Mouse (Mus musculus): ENCODE results near the gene 1110065P20Rik. TPM values are rescaled to one million over a fixed set of nuclear protein-coding genes. Genes with fewer than 3 reads are reported as not detected.

The 1110065P20Rik gene
- total RNA-seq, 2 experiments from 2014 or later: 20.2 to 21.4 TPM

DNA sequence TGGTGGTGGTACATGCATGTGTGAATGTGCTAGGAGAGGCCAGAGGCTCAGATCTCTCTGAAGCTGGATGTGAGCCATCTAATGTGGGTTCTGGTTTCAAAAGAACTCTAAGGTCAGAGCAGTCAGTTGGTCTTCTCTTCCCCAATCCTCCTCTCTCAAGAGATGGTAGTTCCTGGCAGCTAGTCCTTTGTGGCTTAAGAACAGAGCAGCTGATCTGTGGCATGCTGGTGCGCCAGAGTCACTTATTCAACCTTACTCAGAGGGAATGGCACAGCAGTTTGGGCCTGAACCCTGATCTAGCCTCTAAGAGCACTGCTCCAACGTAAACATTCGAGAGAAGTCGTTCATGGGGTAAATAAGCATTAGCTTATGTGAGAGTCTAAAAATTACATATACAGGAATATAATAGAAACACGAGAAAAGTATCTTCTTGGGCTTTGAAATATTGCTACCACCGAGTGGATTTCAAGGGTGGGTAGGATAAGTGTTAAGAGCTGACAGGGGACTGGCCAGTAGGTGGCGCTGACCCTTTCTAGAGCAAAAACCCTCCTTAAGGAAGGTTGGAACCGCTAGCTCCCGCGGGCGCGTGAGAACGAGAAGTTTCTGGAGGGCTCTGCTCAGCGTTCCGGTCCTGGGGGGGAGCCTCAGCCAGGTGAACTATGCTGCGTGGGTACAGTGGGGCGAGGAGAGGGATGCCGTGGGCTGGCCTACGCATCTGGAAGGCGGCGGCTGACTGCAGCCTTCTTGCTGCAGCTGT lies 49.3 kb downstream of the 1110065P20Rik start, which contains the start of gene Mtf1:
Gene Mtf1, plus strand, starts transcription at position 553 of the 757 bp plus-strand sequence.
- intact Hi-C loops (cut with DNase I; ENCODE audit: low total_unique reads): loop anchor here (5.0 kb wide), 1 partner anchor 46 kb away; no protein-coding TSS in a partner anchor
- DNase-seq: peak; percentile 88

Other genes starting within 250 kb of the 1110065P20Rik start
- not detected for gene 3100002H09Rik, start 240.4 kb downstream of the 1110065P20Rik start, total RNA-seq (2021)
- gene Pou3f1, start 194.4 kb downstream of the 1110065P20Rik start, total RNA-seq (2021): 1 to 10 TPM; 1.3 to 2.2 TPM
- 10 to 100 TPM; 16.5 to 20.4 TPM for gene Utp11, start 157.6 kb downstream of the 1110065P20Rik start, total RNA-seq (2021)
- 100 to 1,000 TPM in 1 of 2 experiments, 10 to 100 TPM in 1; 77.5 to 112 TPM for gene Fhl3, start 150.5 kb downstream of the 1110065P20Rik start, total RNA-seq (2021)
- 10 to 100 TPM; 14.7 to 17.4 TPM for gene Sf3a3, start 136.4 kb downstream of the 1110065P20Rik start, total RNA-seq (2021)
- gene Inpp5b, start 109.3 kb downstream of the 1110065P20Rik start, total RNA-seq (2021): 1 to 10 TPM; 8.7 to 9.4 TPM
- 10 to 100 TPM in 1 of 2 experiments, 1 to 10 TPM in 1; 8.0 to 10.7 TPM for gene Mtf1, start 49.1 kb downstream of the 1110065P20Rik start, total RNA-seq (2021)
- 1 to 10 TPM; 7.9 to 8.4 TPM for gene Yrdc, start 517 bp downstream of the 1110065P20Rik start, total RNA-seq (2021)
- gene Maneal, start 11.0 kb upstream of the 1110065P20Rik start, total RNA-seq (2021): under 1 TPM; 0.16 TPM
- gene Epha10, start 29.7 kb upstream of the 1110065P20Rik start, total RNA-seq (2021): not detected
- gene 9930104L06Rik, start 85.9 kb upstream of the 1110065P20Rik start, total RNA-seq (2021): 1 to 10 TPM; 5.9 to 7.3 TPM
- gene Cdca8, start 88.1 kb upstream of the 1110065P20Rik start, total RNA-seq (2021): 1 to 10 TPM; 3.8 to 4.0 TPM
- under 1 TPM in 1 of 2 experiments, not detected in 1; 0.33 TPM for gene Rspo1, start 135.2 kb upstream of the 1110065P20Rik start, total RNA-seq (2021)
- gene Gnl2, start 165.4 kb upstream of the 1110065P20Rik start, total RNA-seq (2021): 10 to 100 TPM; 27.2 to 29.3 TPM
- not detected for gene Dnali1, start 214.5 kb upstream of the 1110065P20Rik start, total RNA-seq (2021)
- gene Snip1, start 215.5 kb upstream of the 1110065P20Rik start, total RNA-seq (2021): 1 to 10 TPM; 5.6 to 5.8 TPM
- 10 to 100 TPM in 1 of 2 experiments, 1 to 10 TPM in 1; 8.4 to 10.1 TPM for gene Meaf6, start 233.9 kb upstream of the 1110065P20Rik start, total RNA-seq (2021)